Comparison of ENCODE assay signal across 8 mouse cellular contexts in genomic region chr4:126181170-126181957, GRCm38 (mm10). TPM values are rescaled to one million over a fixed set of nuclear protein-coding genes. Genes with fewer than 3 reads are reported as not detected.
A peak's percentile ranks its signal among the peaks of the same experiment; 100 is the strongest.
DNase-seq lines count a peak whose midpoint lies in the region; ATAC-seq and TF ChIP-seq lines count a peak whose summit lies in the region.

No protein-coding gene starts in this region.

- peak; percentile 18 for DNase-seq in hindbrain, embryonic 10.5 days (ENCODE audit: low spot score)
- DNase-seq in CD8-positive naive resting alpha-beta T cell, adult 2 months (ENCODE audit: low read depth in 2 of 2, low spot score in 2 of 2) = peak; percentile 50 to 59
- DNase-seq in brain, adult 2 months (ENCODE audit: low read depth, low spot score) = peak; percentile 86
- peak; percentile 81 for DNase-seq in heart, postnatal 0 days (ENCODE audit: low spot score)
- DNase-seq in left cerebral cortex, postnatal 14 days (ENCODE audit: low spot score in 2 of 2) = peak; percentile 61
- DNase-seq in ovary, postnatal 14 days (ENCODE audit: low spot score) = no peak

- no peaks in the 10 kb centered on the region for H3K27me3 ChIP-seq in hindbrain, embryonic 10.5 days (ENCODE audit: insufficient read depth, poor library complexity, severe bottlenecking)
- H3K27me3 ChIP-seq in hindbrain, embryonic 12.5 days = no peaks in the 10 kb centered on the region
- no peaks in the 10 kb centered on the region for H3K27me3 ChIP-seq in heart, postnatal 0 days (ENCODE audit: control insufficient read depth, insufficient read depth, low read length)
- no peaks in the 10 kb centered on the region for H3K27me3 ChIP-seq in myocyte (ENCODE audit: control insufficient read depth, insufficient read depth, insufficient read length)

- TF ChIP-seq CTCF in heart, postnatal 0 days (IDR thresholded peaks at IDR 0.05; ENCODE audit: low read depth) = peak; percentile 84

- H3K4me1 ChIP-seq in hindbrain, embryonic 10.5 days (replicated peaks) = 0 out of 2 replicates have a peak, but pooled peaks cover 3% of the 10 kb centered on the region
- no peaks in the 10 kb centered on the region for H3K4me1 ChIP-seq in hindbrain, embryonic 12.5 days
- H3K4me1 ChIP-seq in heart, postnatal 0 days (ENCODE audit: control insufficient read depth, insufficient read depth) = no peaks in the 10 kb centered on the region

- H3K27ac ChIP-seq in hindbrain, embryonic 10.5 days = no peak overlapping the region
- no peak overlapping the region for H3K27ac ChIP-seq in hindbrain, embryonic 12.5 days
- no peak overlapping the region for H3K27ac ChIP-seq in heart, postnatal 0 days (ENCODE audit: low read depth)

- no peak overlapping the region for H3K4me2 ChIP-seq in hindbrain, embryonic 12.5 days (replicated peaks)
- H3K4me2 ChIP-seq in heart, postnatal 0 days (ENCODE audit: low read depth, low read length) = no peak overlapping the region
- H3K4me2 ChIP-seq in myocyte (ENCODE audit: low read depth) = no peak overlapping the region

- peaks cover 93% of the 10 kb centered on the region for H3K36me3 ChIP-seq in hindbrain, embryonic 10.5 days
- peaks cover 39% of the 10 kb centered on the region for H3K36me3 ChIP-seq in hindbrain, embryonic 12.5 days
- H3K36me3 ChIP-seq in heart, postnatal 0 days (replicated peaks; ENCODE audit: control insufficient read depth, insufficient read depth, low read length) = peaks cover 70% of the 10 kb centered on the region
- peaks cover 51% of the 10 kb centered on the region for H3K36me3 ChIP-seq in myocyte (ENCODE audit: control insufficient read depth, insufficient read depth)

- no peak for ATAC-seq in hindbrain, embryonic 12.5 days (ENCODE audit: low FRiP score)
- peak; percentile 71 for ATAC-seq in heart, postnatal 0 days (ENCODE audit: insufficient read depth, low read depth)

- H3K9ac ChIP-seq in hindbrain, embryonic 12.5 days = no peak overlapping the region
- H3K9ac ChIP-seq in heart, postnatal 0 days (replicated peaks; ENCODE audit: low read depth, low read length) = no peak overlapping the region

- 80% methylated on average over 7 of the region's 7 CpGs for WGBS in hindbrain, embryonic 10.5 days
- WGBS in hindbrain, embryonic 12.5 days = 68% methylated on average over 7 of the region's 7 CpGs
- 45% methylated on average over 7 of the region's 7 CpGs for WGBS in heart, postnatal 0 days

- no peak for TF ChIP-seq EP300 in heart, postnatal 0 days (IDR thresholded peaks at IDR 0.05; ENCODE audit: low read depth)

- H3K9me3 ChIP-seq in hindbrain, embryonic 10.5 days = no peaks in the 10 kb centered on the region
- no peaks in the 10 kb centered on the region for H3K9me3 ChIP-seq in hindbrain, embryonic 12.5 days (replicated peaks)
- H3K9me3 ChIP-seq in heart, postnatal 0 days (replicated peaks; ENCODE audit: control insufficient read depth, low read length) = no peaks in the 10 kb centered on the region

- intact Hi-C loops in left cerebral cortex, postnatal 14 days (cut with DNase I) = loop anchor here (5.0 kb wide), 1 partner anchor 81 kb away; the partner anchor contains the start of gene Trappc3

- H3K79me2 ChIP-seq in myocyte (ENCODE audit: control insufficient read depth, insufficient read depth) = peaks cover 73% of the 10 kb centered on the region

- H3K4me3 ChIP-seq in hindbrain, embryonic 10.5 days = no peak overlapping the region
- H3K4me3 ChIP-seq in hindbrain, embryonic 12.5 days = no peak overlapping the region
- H3K4me3 ChIP-seq in heart, postnatal 0 days (ENCODE audit: low read depth, low read length) = no peak overlapping the region
- no peak overlapping the region for H3K4me3 ChIP-seq in myocyte

- peak; percentile 26 for TF ChIP-seq POLR2A in myocyte (IDR thresholded peaks at IDR 0.05; ENCODE audit: insufficient read length, low read depth)

- H3ac ChIP-seq in myocyte (ENCODE audit: control insufficient read depth, insufficient read length) = no peak overlapping the region

TF ChIP-seq in myocyte, 11 proteins besides CTCF, POLR2A, EP300 and RAD21:
- TF ChIP-seq TCF3 (IDR thresholded peaks at IDR 0.05; ENCODE audit: insufficient read length, low read depth) (no peak), SRF (IDR thresholded peaks at IDR 0.05; ENCODE audit: control insufficient read depth, insufficient read length, low read depth) (no peak), TCF12 (IDR thresholded peaks at IDR 0.05; ENCODE audit: insufficient read depth, poor library complexity, severe bottlenecking) (no peak), MAX (IDR thresholded peaks at IDR 0.05; ENCODE audit: low read depth) (no peak), MYOG (IDR thresholded peaks at IDR 0.05; ENCODE audit: control insufficient read depth in 1 of 3, insufficient read depth in 1 of 3, insufficient read length in 2 of 3, low read depth in 2 of 3) (no peak), REST (IDR thresholded peaks at IDR 0.05; ENCODE audit: insufficient read depth, insufficient read length) (no peak), USF1 (IDR thresholded peaks at IDR 0.05; ENCODE audit: low read depth) (no peak)

RNA-seq across cellular contexts. Expression of gene Sh3d21, which starts 18.1 kb away (rescaled TPM):
- polyA plus RNA-seq in hindbrain, embryonic 10.5 days (2016; fragmentation: Nextera tagmentation; extraction: Ambion mirVana) = 1.3 and 2.3 TPM in 2 replicates
- 3.7 and 5.3 TPM in 2 replicates for polyA plus RNA-seq in hindbrain, embryonic 12.5 days (2016; fragmentation: Nextera tagmentation; extraction: Ambion mirVana)
- total RNA-seq in heart, postnatal 0 days (2014; rRNA removed; ENCODE audit: low replicate concordance) = 2.6 TPM in 1 of 2 replicates, not detected in the other
- 2.2 and 2.6 TPM in 2 replicates for polyA plus RNA-seq in heart, postnatal 0 days (2015; fragmentation: Nextera tagmentation; extraction: Ambion mirVana)
- 1 to 10 TPM in 1 of 2 experiments, under 1 TPM in 1; 0.79 to 1.0 TPM for total RNA-seq in left cerebral cortex, postnatal 14 days (2021)
- polyA plus RNA-seq in myocyte (2012; fragmentation: generic; extraction: Trizol) = 0.23 TPM

RNA-seq across cellular contexts. Expression of gene Thrap3, which starts 21.2 kb away (rescaled TPM):
- 230 and 252 TPM in 2 replicates for polyA plus RNA-seq in hindbrain, embryonic 10.5 days (2016; fragmentation: Nextera tagmentation; extraction: Ambion mirVana)
- 250 and 255 TPM in 2 replicates for polyA plus RNA-seq in hindbrain, embryonic 12.5 days (2016; fragmentation: Nextera tagmentation; extraction: Ambion mirVana)
- 84.1 and 121 TPM in 2 replicates for total RNA-seq in heart, postnatal 0 days (2014; rRNA removed; ENCODE audit: low replicate concordance)
- 86.1 and 96.7 TPM in 2 replicates for polyA plus RNA-seq in heart, postnatal 0 days (2015; fragmentation: Nextera tagmentation; extraction: Ambion mirVana)
- total RNA-seq in left cerebral cortex, postnatal 14 days (2021) = 100 to 1,000 TPM; 129 to 147 TPM
- polyA plus RNA-seq in myocyte (2012; fragmentation: generic; extraction: Trizol) = 56.6 TPM

RNA-seq across cellular contexts. Expression of gene Eva1b, which starts 33.8 kb away (rescaled TPM):
- 29.8 and 35.3 TPM in 2 replicates for polyA plus RNA-seq in hindbrain, embryonic 10.5 days (2016; fragmentation: Nextera tagmentation; extraction: Ambion mirVana)
- polyA plus RNA-seq in hindbrain, embryonic 12.5 days (2016; fragmentation: Nextera tagmentation; extraction: Ambion mirVana) = 35.4 and 40.0 TPM in 2 replicates
- 53.1 and 69.1 TPM in 2 replicates for total RNA-seq in heart, postnatal 0 days (2014; rRNA removed; ENCODE audit: low replicate concordance)
- polyA plus RNA-seq in heart, postnatal 0 days (2015; fragmentation: Nextera tagmentation; extraction: Ambion mirVana) = 26.8 and 28.5 TPM in 2 replicates
- 1 to 10 TPM; 6.5 to 7.0 TPM for total RNA-seq in left cerebral cortex, postnatal 14 days (2021)
- polyA plus RNA-seq in myocyte (2012; fragmentation: generic; extraction: Trizol) = 28.6 TPM
